Mouse (Mus musculus): ENCODE measurements around the gene Dis3l. TPM values are rescaled to one million over a fixed set of nuclear protein-coding genes. Genes with fewer than 3 reads are reported as not detected.

Gene Dis3l
- polyA plus RNA-seq, 1 experiment from 2014 or later: 19.7 TPM

Other genes with a start within 250 kb of the Dis3l start
- gene Lctl, start 224.1 kb downstream of the Dis3l start, polyA plus RNA-seq (2015; fragmentation: Nextera tagmentation; extraction: Ambion mirVana): 0.16 TPM in 1 of 2 replicates, not detected in the other
- 16.3 and 19.5 TPM in 2 replicates for gene Zwilch, start 168.2 kb downstream of the Dis3l start, polyA plus RNA-seq (2015; fragmentation: Nextera tagmentation; extraction: Ambion mirVana)
- gene Rpl4, start 167.9 kb downstream of the Dis3l start, polyA plus RNA-seq (2015; fragmentation: Nextera tagmentation; extraction: Ambion mirVana): 1,153 and 1,206 TPM in 2 replicates
- 30.2 and 35.3 TPM in 2 replicates for gene Snapc5, start 162.0 kb downstream of the Dis3l start, polyA plus RNA-seq (2015; fragmentation: Nextera tagmentation; extraction: Ambion mirVana)
- 2.1 and 3.2 TPM in 2 replicates for gene Uchl4, start 106.1 kb downstream of the Dis3l start, polyA plus RNA-seq (2015; fragmentation: Nextera tagmentation; extraction: Ambion mirVana)
- 99.5 and 100 TPM in 2 replicates for gene Map2k1, start 87.7 kb downstream of the Dis3l start, polyA plus RNA-seq (2015; fragmentation: Nextera tagmentation; extraction: Ambion mirVana)
- gene Tipin, start 59.7 kb downstream of the Dis3l start, polyA plus RNA-seq (2015; fragmentation: Nextera tagmentation; extraction: Ambion mirVana): 171 and 185 TPM in 2 replicates
- 1.0 and 1.9 TPM in 2 replicates for gene Megf11, start 44.3 kb upstream of the Dis3l start, polyA plus RNA-seq (2015; fragmentation: Nextera tagmentation; extraction: Ambion mirVana)

Data from embryonic facial prominence, embryonic 15.5 days (tissue).